Mouse (Mus musculus) neural tube, embryonic 14.5 days (tissue): ENCODE results near the gene Hmbs. TPM values are rescaled to one million over a fixed set of nuclear protein-coding genes. Genes with fewer than 3 reads are reported as not detected.
"Not testable (repeated sequence)": the region's sequence is repeated elsewhere in the genome, so short reads cannot be mapped to it uniquely, and the experiment has no call there.

Experiments
- ATAC-seq: fragments of 200-750 bp; cut with Nextera tagmentation; 2 replicates; pipeline ENCODE4 v1.8.0; 2017; ENCODE audit warnings: low read depth, mild to moderate bottlenecking, moderate TSS enrichment, moderate library complexity
- H3K27ac ChIP-seq: fragments of 300-500 bp; sonication (generic); 2 replicates; pipeline ENCODE4 v1.5.1; 2014; ENCODE audit warnings: low read depth, mild to moderate bottlenecking, control low read depth, low read length, moderate library complexity, mixed read lengths
- H3K27me3 ChIP-seq: fragments of 300-500 bp; sonication (generic); 2 replicates; pipeline ENCODE4 v1.6.1; 2014; ENCODE audit warnings: low read length; ENCODE audit not compliant: control insufficient read depth, insufficient read depth
- H3K36me3 ChIP-seq: fragments of 300-500 bp; sonication (generic); 2 replicates; pipeline ENCODE4 v1.6.1; 2014; ENCODE audit warnings: low read length, mixed read lengths; ENCODE audit not compliant: control insufficient read depth, insufficient read depth
- H3K4me1 ChIP-seq: fragments of 300-500 bp; sonication (generic); 2 replicates; pipeline ENCODE4 v1.6.1; 2014; ENCODE audit warnings: low read length; ENCODE audit not compliant: control insufficient read depth, insufficient read depth
- H3K4me2 ChIP-seq: fragments of 300-500 bp; sonication (generic); 2 replicates; pipeline ENCODE4 v1.6.1; 2014; ENCODE audit warnings: mild to moderate bottlenecking, low read depth, low read length, control low read depth
- H3K4me3 ChIP-seq: fragments of 300-500 bp; sonication (generic); 2 replicates; pipeline ENCODE4 v1.5.1; 2014; ENCODE audit warnings: low read depth, low read length, control low read depth, mixed read lengths
- H3K9ac ChIP-seq: fragments of 300-500 bp; sonication (generic); replicated peaks from 2 replicates; pipeline ENCODE4 v1.6.1; 2014; ENCODE audit warnings: low read depth, mild to moderate bottlenecking, control low read depth, low read length, mixed read lengths
- H3K9me3 ChIP-seq: fragments of 300-500 bp; sonication (generic); 2 replicates; pipeline ENCODE4 v1.6.1; 2016; ENCODE audit warnings: low read length; ENCODE audit not compliant: control insufficient read depth
- WGBS: fragments of 180-500 bp; shearing (Covaris S2); extraction: QIAGEN DNeasy Blood & Tissue Kit; methylation state at CpG from one replicate; pipeline ENCODE4 v1.1.7; 2014; 5-methylcytosine and 5-hydroxymethylcytosine counted together
- polyA plus RNA-seq: library from polyadenylated mRNA; unstranded; fragments of >200 nt; fragmentation: Nextera tagmentation; extraction: Ambion mirVana; gene quantifications from 2 replicates; pipeline ENCODE4 v1.2.1, GENCODE M21; 2014

Hmbs gene
- polyA plus RNA-seq, 1 experiment from 2014 or later = 58.4 TPM

- H3K27me3 ChIP-seq = no peaks in the 10 kb centered on the region
- peaks cover 20% of the 10 kb centered on the region; the same call in 1 of the 2 replicates for H3K36me3 ChIP-seq
- H3K4me1 ChIP-seq = peaks cover 12% of the 10 kb centered on the region
- H3K9ac ChIP-seq = peak overlapping the region; percentile 67; the same call in 1 of the 2 replicates
- no peak overlapping the region for H3K27ac ChIP-seq
- H3K4me2 ChIP-seq = peak overlapping the region; percentile 83
- peak overlapping the region; percentile 48; the same call in 1 of the 2 replicates for H3K4me3 ChIP-seq
- ATAC-seq = no peak
- no peaks in the 10 kb centered on the region for H3K9me3 ChIP-seq
- 88% methylated on average over 5 of the region's 5 CpGs for WGBS
These were observed 16.1 kb downstream of the Hmbs start for GRCm38 (mm10) chr9:44327926-44328325.

- ATAC-seq = peak; percentile 25; the same call in 1 of the 2 replicates
These were observed 16.8 kb downstream of the Hmbs start for GRCm38 (mm10) chr9:44327064-44327711.

GRCm38 (mm10) chr9:44326371-44327063 lies 17.5 kb downstream of the Hmbs start:
- Histone ChIP-seq H3K9ac (peak overlapping the region; percentile 67), H3K27me3 (no peaks in the 10 kb centered on the region), H3K9me3 (no peaks in the 10 kb centered on the region), H3K4me2 (peak overlapping the region; percentile 83), H3K4me3 (peak overlapping the region; percentile 48), H3K4me1 (peaks cover 12% of the 10 kb centered on the region), H3K36me3 (peaks cover 8% of the 10 kb centered on the region; the same call in 1 of the 2 replicates), H3K27ac (peak overlapping the region; percentile 63)
- WGBS = under 1% methylated on average over 38 of the region's 38 CpGs
- ATAC-seq = peak; percentile 92

More at GRCm38 (mm10) chr9:44327064-44327711, 16.8 kb downstream of the Hmbs start:
- peak overlapping the region; percentile 83 for H3K4me2 ChIP-seq
- 1% methylated on average over 22 of the region's 22 CpGs for WGBS
- peak overlapping the region; percentile 63 for H3K27ac ChIP-seq
- no peaks in the 10 kb centered on the region for H3K27me3 ChIP-seq
- peaks cover 14% of the 10 kb centered on the region; the same call in 1 of the 2 replicates for H3K36me3 ChIP-seq
- H3K9ac ChIP-seq = peak overlapping the region; percentile 67
- peak overlapping the region; percentile 48 for H3K4me3 ChIP-seq
- no peaks in the 10 kb centered on the region for H3K9me3 ChIP-seq
- H3K4me1 ChIP-seq = peaks cover 12% of the 10 kb centered on the region

GRCm38 (mm10) chr9:44325768-44326370 lies 18.2 kb downstream of the Hmbs start, which contains the start of gene Dpagt1:
Gene Dpagt1, plus strand, starts transcription at chr9:44326019.
- H3K4me2 ChIP-seq = peak within 1 kb of the TSS; percentile 83
- WGBS = 6% methylated on average over 12 of the region's 12 CpGs
- 0 out of 2 replicates have a peak, but pooled peaks have one; percentile 9 for ATAC-seq

GRCm38 (mm10) chr9:44325032-44325767 lies 18.8 kb downstream of the Hmbs start:
- not testable (repeated sequence) for H3K27me3 ChIP-seq, ATAC-seq, H3K4me3 ChIP-seq, H3K9me3 ChIP-seq, H3K27ac ChIP-seq, H3K9ac ChIP-seq, H3K36me3 ChIP-seq, H3K4me2 ChIP-seq
- WGBS = 52% methylated on average over 6 of the region's 8 CpGs
- H3K4me1 ChIP-seq = peaks cover 15% of the 10 kb centered on the region

More at GRCm38 (mm10) chr9:44325768-44326370, 18.2 kb downstream of the Hmbs start, which contains the start of gene Dpagt1:
- Histone ChIP-seq H3K4me1 (peaks cover 14% of the 10 kb centered on the region), H3K9ac (peak within 1 kb of the TSS; percentile 67), H3K9me3 (no peaks in the 10 kb centered on the region), H3K27me3 (no peaks in the 10 kb centered on the region), H3K27ac (peak within 1 kb of the TSS; percentile 63), H3K36me3 (0 out of 2 replicates have a peak, but pooled peaks cover 4% of the 10 kb centered on the region), H3K4me3 (peak within 1 kb of the TSS; percentile 48)

- 69% methylated on average over 6 of the region's 6 CpGs for WGBS
- no peaks in the 10 kb centered on the region for H3K27me3 ChIP-seq
- no peaks in the 10 kb centered on the region for H3K36me3 ChIP-seq
- no peak overlapping the region for H3K9ac ChIP-seq
- H3K9me3 ChIP-seq = no peaks in the 10 kb centered on the region
- H3K4me1 ChIP-seq = peaks cover 17% of the 10 kb centered on the region
- no peak overlapping the region for H3K4me2 ChIP-seq
- H3K27ac ChIP-seq = no peak overlapping the region
- no peak overlapping the region for H3K4me3 ChIP-seq
- no peak for ATAC-seq
These were observed 19.9 kb downstream of the Hmbs start for GRCm38 (mm10) chr9:44324147-44324546.

GRCm38 (mm10) chr9:44323656-44324055 lies 20.4 kb downstream of the Hmbs start:
- not testable (repeated sequence) for H3K9ac ChIP-seq, H3K4me3 ChIP-seq, H3K4me2 ChIP-seq, ATAC-seq, H3K36me3 ChIP-seq, H3K27ac ChIP-seq, H3K27me3 ChIP-seq, H3K9me3 ChIP-seq
- 80% methylated on average over 4 of the region's 4 CpGs for WGBS
- H3K4me1 ChIP-seq = peaks cover 21% of the 10 kb centered on the region

- 23% methylated on average over 6 of the region's 6 CpGs for WGBS
These were observed 23.3 kb downstream of the Hmbs start for GRCm38 (mm10) chr9:44320799-44321133.

More at GRCm38 (mm10) chr9:44320799-44321133, 23.3 kb downstream of the Hmbs start:
- Histone ChIP-seq H3K4me1 (peaks cover 25% of the 10 kb centered on the region), H3K9me3 (no peaks in the 10 kb centered on the region), H3K9ac (0 out of 2 replicates have a peak overlapping the region, but pooled peaks have one; percentile 32), H3K36me3 (peaks cover 7% of the 10 kb centered on the region; the same call in 1 of the 2 replicates), H3K27me3 (no peaks in the 10 kb centered on the region), H3K4me3 (peak overlapping the region; percentile 76), H3K4me2 (peak overlapping the region; percentile 91), H3K27ac (peak overlapping the region; percentile 72; the same call in 1 of the 2 replicates)
- peak; percentile 12 for ATAC-seq
